Mouse (Mus musculus) R1 (cell line): ENCODE measurements around the gene Mfsd2a.

Experiments
- DNase-seq: peaks from one replicate; pipeline ENCODE4 v3.0.0-alpha.2; 2018; ENCODE audit warnings: low read depth, low spot score

Mfsd2a gene

DNA sequence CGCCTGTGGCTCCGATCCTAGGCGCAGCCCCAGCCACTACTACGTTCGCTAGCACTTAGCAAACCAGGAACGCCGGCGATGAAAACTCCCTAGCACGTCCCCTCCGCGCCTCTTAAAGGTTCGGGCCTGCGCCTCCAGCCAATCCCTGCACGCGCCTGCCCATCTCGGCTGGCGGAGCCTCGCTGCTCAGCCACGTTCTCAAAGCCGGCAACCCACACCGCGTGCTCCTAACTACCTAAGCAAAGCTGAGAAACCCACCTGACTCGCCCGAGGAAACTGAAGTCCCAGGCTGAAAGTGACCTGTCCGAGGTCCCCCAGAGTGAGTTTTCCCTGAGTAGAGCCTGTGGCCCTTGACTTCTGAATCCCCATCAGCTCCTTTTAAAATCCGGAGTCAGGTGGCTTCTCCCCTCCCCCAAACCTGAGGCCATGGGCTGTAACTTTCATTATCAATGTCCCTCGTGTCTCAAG lies at the start of gene Mfsd2a:
Mfsd2a (minus strand) TSS at position 89 of the 468 bp plus-strand sequence.
- DNase-seq, result peak; percentile 67

DNA sequence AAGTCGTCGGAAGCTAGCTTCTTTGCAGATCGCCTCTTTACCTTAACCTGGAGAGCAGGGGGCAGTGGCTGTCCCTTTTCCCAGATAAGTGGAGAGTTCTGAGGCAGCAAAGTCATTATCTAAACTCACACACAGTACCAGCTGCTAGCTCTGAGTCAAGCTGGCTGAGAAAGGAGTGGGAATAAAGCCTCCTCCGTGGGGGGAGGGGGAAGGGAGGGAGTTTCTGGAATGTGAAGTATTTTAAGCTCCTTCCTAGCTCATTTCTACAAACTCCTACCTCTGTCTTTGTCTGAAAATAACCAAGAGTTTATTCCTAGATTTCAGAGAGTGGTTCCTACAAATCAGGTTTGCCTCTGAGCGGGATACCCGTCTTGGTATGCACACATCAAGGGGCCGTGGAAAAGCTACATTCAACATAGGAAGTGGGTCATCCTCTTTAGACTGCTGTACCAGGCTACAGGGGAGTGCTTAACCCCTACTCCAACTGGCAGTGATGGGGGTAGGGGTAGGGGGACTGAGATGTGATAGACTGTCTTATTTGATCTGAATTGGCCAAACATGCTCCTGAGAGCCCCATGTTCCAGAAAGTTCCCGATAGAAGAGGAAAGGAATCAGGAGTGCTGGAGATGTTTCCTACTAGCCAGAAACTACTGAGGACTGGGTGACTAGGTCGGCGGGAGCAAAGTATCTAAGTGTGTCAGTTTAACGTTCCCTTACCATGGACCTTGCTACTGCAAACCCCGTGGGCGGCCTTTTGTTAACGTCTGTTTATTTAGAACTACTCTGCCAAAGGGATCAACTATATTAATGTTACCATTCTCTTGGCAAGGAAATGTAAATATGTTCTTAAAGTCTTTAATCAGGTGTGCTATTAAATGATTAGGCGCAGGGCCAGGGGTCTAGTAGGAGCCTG lies 44.3 kb upstream of the Mfsd2a start:
- peak; percentile 91 for DNase-seq

DNA sequence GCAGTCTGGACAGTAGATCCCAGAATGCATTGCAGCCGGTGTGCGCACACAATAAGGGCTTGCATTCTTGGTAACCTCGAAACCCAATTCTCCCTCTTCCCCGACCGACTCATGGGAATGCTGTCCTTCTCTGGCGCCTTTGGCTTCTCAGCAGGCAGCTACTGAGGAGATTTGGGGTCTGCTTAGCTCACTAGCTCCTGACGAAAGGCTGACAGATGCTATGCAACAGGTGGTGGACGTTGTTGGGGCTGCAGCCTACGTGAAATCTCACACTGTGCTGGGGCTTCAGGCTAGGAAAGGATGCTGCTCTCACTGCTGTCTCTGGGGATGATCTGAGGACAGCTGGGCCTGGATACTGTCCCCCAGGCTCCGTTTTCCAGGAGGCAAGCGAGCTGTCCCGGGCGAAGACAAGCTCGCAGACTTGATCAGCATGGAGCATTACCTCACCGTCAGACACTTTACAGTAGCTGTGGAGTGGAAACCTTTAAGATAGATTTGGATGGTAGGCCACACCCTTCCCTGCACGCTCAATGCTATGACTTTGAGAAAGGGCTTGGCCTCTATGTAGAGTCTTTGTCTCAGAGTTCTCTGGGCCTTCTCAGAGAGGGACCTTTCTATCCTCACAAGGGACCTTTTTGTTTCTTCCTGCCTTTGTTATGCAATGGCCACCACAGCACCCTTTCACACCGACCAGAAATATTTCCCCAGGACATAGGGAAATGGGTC lies 39.8 kb upstream of the Mfsd2a start:
- DNase-seq, result peak; percentile 86

DNA sequence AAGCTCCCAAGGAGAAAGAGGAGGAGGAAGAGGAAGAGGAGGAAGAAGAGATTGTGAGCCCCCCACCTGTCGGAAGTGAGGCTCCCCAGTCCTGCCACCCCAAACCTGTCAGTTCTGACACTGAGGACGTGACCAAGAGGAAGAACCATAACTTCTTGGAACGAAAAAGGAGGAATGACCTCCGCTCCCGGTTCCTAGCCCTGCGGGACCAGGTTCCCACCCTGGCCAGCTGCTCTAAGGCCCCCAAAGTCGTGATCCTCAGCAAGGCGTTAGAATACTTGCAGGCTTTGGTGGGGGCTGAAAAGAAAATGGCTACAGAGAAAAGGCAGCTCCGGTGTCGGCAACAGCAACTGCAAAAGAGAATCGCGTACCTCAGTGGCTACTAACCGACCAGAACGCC lies 39.1 kb upstream of the Mfsd2a start:
- DNase-seq, result no peak

DNA sequence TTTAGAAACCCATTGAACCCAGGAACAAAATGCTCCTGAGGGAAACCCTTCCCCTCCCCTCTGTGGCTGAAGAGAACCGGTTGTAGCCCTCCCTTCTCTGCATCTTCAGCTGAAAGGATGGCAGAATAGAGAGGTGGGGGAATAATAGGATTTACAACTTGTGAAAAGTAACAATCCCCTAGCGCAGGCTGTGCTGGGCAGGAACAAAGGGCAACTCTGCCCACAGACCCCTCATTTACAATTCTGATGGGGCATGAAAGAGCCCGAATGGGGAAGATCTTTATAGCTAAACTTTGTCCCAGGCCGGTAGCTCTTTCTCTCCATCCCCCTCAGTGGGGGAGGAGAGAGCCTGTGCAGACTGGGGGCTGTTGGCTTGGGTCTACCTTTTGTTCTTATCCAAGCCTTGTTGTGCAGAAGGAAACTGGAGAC lies 38.3 kb upstream of the Mfsd2a start:
- DNase-seq, result no peak

DNA sequence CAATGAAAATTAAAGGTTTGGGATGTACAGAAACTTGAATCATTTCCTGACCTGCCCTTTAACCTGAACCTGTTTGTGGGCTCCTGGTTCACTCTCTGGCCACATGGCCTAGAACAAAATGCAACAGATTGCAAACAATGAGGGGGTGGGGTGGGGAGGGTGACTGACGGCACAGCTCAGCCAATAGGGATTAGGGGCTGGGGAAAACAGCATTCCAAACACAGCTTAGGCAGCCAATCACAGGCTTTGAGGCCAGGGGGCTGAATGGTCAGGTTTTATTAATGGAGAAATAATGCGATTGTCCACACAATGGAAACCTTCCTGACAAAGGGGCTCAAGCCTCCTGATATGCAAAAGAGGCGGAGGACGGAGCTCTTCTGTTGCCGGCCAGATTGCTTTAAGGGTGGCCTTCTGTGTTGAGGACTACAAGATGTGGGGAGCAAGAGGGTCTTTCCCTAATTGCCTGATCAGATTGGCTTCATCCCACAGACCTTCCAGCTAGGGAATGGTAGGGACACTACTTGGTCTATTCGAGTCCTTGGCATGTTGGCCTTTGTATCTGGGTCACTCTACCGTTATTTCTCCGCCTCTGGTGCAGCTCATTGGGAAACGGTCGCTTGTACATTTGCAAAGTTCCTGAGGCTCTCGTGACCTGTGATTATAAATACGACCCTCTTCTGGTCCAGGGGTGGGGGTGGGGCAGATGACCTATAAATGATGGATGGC lies 37.7 kb upstream of the Mfsd2a start:
- peak; percentile 84 for DNase-seq

DNA sequence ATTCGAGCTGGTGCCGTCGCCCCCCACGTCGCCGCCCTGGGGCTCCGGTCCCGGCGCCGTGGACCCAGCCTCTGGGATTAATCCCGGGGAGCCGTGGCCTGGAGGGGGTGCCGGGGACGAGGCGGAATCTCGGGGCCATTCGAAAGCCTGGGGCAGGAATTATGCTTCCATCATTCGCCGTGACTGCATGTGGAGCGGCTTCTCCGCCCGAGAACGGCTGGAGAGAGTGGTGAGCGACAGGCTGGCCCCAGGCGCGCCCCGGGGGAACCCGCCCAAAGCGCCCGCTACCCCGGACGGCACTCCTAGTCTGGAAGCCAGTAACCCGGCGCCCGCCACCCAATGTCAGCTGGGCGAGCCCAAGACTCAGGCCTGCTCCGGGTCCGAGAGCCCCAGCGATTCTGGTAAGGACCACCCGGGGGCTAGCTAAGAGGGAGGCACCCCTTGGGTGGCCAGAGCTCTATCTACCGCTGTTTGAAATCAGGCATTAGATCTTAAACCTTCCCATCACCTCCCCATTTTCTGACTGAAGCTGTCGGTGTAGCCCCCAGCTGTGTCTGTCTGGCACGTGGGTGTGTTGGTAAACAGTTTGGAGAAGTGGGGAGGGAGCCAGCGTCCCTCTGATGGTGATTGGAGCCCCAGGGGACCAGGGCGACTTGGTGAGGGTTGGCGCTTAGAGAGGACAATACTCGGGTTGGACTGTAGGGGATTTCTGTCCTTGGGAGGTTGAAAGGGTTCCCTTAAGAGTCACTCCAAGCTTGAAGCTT lies 35.8 kb upstream of the Mfsd2a start:
- DNase-seq, result peak; percentile 71

DNA sequence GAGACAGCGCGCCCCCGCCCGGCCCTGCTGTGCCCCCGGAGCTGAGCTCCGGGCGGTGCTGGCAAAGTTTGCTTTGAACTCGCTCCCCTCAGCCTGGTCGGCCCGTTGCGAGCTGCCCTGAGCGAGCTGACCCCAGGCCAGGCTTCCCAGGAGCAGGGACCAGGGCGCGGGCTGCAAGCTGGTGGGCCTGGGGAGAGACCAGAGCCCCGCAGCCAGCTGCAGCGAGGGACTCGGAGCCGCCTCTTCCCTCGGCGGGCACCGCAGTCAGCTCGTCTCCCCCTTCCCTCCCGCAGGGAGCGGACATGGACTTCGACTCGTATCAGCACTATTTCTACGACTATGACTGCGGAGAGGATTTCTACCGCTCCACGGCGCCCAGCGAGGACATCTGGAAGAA lies 35.2 kb upstream of the Mfsd2a start:
- DNase-seq, result no peak

DNA sequence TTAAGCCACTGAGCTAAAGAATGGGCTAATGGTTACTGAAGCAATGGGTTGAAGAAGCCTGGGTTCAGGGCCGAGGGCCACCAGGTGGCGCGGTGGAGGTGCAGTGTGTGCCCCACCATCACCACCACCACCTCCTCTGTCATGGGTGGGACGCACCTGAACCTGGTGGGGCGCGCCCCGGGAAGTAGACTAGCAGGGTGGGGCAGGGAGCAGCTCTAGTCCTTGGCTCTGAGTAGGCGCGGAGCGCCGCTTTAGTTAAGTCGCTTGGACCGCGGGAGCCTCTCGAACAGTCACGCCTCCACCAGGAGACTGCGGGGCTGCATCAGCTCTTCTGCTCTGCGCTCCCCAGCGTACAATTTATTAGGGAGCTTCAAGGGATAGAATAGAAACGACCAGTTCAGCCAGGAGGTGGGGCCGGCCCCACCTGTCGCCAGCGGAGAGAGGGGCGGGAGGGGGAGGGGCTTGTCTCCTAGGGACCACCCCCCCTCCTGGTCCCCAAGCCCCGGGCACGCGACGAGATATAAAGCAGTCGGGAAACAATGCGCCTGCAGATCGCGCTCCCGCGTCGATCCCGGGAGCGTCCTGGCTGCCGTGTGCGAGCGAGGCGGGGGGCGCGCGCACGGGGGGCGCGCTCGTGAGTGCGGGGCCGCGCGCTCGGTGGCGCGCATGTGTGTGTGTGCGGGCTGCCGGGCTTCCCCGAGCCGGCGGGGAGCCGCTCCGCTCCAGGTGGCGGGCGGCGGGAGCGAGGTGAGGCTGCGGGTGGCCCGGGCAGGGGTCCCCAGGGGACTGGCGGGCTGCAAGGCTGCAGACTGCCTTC lies 34.6 kb upstream of the Mfsd2a start, which contains the start of gene Mycl:
Mycl (plus strand) TSS at position 249 of the 817 bp plus-strand sequence.
- DNase-seq, result peak; percentile 94

DNA sequence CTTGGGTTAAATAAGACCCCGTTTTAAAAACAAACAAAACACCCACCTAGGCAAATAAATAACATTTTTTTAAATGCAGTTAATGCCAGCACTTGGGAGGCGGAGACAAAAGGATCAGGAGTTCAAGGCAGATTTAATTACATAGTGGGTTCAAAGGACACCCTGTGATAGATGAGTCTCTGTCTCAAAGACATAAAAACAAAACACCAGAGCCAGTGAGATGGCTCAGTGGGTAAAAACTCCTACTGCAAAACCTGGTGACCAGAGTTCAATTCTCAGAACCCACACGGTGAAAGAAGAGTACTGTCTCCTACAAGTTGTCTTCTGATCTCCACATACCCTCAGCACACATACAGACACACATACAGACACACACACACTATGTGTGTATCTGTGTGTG lies 31.3 kb upstream of the Mfsd2a start:
- DNase-seq, result no peak

DNA sequence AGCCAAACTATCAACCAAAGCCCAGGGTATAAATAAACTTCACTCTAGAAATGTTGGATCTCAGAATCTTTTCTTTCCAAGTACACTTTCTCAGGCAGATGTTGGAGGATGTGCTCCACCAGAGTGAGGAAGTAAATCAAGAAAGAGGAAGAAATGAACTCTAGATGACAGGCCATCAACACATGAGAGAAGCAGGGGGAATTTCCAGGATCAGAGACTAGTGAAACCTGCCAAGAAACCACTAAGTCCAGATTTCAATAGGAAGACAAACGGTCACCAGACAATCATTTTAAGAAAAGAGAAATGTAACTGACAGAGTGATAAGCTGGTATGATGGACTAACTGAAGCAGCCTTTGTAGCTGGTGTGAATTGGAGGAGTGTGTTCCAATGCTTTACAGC lies 30.2 kb upstream of the Mfsd2a start:
- no peak for DNase-seq

DNA sequence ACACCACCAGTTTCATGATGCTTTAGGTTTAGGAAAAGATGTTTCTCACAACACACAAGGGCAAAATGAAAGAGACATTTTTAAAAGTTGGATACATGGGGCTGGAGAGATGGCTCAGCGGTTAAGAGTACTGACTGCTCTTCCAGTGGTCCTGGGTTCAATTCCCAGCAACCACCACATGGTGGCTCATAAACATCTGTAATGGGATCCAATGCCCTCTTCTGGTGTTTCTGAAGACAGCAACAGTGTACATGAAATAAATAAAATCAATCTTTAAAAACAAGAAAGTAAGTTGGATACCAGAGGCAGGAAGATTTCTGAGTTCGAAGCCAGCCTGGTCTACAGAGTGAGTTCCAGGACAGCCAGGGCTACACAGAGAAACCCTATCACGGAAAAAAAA lies 27.0 kb upstream of the Mfsd2a start:
- peak; percentile 72 for DNase-seq

DNA sequence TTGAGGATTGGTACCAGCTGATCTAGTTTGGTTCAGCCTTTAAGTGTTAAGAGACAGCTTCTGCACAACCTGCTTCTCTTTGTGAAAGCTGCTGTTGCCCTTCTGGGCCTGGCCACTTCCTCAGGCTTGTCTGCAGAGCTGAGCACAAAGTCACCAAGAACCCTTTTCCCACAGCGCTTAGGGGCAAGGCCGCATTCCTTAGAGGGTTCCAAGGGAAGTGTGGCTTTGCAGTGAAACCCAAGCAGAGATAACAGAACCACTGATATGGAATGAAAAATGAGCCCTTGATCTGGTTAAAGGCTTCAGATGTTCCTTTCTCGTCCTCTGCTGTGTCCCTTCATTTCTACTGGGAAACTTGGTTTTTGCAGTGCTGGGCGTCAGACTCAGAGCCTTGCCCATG lies 26.4 kb upstream of the Mfsd2a start:
- no peak for DNase-seq

DNA sequence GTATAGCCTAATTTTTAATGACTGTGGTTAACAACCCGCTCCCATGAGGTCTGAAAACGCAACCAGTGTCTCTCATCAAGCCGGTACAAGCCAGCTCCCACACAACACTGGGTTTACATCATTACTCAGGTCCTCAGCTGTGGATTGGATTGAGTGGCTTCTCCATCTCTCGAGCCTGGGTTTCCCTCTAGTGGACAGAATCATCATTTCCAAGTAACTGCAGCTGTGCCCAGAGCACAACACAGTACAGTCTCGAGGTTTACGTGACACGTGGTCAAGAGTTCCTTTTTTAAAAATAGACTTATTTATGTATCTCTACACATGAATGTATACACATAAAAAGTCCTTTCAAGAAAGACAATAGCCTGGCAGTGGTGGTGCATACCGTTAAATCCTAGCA lies 24.1 kb upstream of the Mfsd2a start:
- peak; percentile 74 for DNase-seq

DNA sequence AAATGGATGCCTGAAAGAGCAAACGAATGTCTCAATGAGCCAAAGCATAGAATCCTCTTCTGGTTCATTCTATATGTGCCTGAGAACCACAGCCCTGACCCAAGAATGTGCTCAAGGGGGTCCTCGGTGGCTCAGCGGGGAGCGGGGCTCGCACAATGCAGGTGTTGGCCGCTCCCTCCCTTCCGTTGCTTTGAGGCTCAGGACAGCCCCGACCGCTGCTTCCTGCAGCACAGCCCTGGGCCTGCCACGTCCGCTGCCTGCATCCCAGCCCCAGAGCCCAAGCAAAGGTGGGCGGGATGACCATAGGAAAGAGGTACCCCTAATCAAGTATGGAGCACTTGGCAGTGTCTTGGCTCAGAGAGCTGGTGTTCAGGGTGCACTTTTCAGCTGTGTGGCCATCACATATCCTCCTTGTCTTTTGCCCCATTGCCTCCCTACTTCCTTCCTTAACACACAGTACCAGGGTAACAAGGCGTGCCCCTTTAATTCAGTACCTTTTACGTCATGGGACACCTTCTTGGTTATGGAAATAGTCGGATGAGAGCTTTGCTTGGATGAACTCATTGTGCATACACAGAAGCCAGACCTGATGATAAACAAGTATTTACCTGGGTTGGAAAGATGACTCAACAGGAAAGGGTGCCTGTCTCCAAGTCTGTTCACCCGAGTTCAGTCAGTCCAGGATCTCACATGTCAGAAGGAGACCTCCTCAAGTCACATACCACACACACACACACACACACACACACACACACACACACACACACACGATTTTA lies 22.7 kb upstream of the Mfsd2a start:
- peak; percentile 49 for DNase-seq

DNA sequence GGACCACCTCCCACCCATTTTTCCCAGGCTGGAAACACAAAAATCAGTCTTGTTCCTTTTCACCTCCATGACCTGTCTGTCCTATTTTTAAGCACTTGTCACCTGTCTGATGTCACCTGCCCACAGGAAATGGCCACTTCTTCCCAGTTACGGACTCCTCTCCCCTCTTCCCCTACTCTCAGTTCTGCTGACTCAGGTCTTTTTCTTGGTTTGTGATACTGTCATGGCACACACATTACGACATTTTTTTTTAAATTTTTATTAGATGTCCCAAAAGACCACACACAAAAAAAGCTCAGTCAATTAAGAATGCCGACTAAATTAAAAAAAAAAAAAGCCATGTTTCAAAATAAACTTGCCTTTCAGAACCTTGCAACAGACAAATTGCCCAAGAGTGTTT lies 21.5 kb upstream of the Mfsd2a start:
- no peak for DNase-seq

DNA sequence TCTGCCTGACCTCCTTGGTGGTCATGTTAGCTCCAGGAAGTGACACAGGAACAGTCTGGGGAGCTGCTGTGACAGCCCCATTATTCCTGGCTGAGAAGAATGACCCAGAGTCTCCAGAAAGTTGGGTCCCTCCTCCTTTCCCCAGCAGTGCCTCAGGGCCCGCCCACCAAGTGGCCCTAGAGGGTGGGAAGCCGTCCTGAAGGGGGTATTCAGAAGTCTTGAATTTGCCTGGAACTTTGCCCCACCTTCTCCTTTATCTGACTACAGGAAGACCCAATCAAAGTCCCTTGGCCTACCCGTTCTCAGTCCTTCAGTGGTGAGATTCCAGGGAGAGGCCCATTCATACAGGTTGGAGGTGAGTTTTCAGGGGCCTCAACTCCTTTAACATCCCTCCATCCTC lies 20.9 kb upstream of the Mfsd2a start:
- peak; percentile 43 for DNase-seq

DNA sequence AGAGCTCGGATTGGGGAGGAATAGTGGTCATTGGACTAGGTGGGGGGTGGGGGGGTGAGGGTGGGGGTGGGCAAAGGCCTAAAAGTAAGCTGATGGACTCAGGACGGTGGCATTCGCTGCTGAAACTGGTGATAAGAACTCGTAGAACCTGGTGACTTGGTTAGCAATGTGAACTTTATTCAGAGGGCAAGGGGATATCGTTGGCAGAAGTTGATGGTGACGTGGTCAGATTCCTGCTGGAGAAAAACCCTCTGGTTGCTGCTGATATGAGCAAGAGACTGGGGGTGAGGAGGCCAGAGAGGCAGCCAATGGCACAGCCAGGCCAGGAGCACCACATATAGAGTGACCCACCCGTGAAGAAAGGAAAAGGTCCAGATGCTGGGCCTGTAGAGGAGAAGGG lies 20.2 kb upstream of the Mfsd2a start:
- DNase-seq, result no peak

DNA sequence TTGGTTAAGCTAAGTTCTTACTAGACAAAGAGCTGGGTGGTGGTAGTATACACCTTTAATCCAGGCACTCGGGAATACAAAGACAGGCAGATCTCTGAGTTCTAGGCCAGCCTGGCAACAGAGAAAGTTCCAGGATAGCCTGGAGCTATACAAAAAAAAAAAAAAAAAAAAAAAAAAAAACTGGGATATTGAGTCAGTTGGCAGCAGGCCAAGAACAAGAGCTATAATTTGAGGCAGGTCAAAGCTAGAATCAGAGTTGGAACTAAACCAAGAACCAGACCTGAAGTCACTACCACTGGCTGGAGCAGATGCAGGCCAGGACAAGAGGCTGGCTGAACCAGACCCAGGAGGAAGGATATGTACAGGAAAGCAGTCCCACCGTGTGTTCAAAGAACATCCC lies 19.7 kb upstream of the Mfsd2a start:
- DNase-seq, result no peak

DNA sequence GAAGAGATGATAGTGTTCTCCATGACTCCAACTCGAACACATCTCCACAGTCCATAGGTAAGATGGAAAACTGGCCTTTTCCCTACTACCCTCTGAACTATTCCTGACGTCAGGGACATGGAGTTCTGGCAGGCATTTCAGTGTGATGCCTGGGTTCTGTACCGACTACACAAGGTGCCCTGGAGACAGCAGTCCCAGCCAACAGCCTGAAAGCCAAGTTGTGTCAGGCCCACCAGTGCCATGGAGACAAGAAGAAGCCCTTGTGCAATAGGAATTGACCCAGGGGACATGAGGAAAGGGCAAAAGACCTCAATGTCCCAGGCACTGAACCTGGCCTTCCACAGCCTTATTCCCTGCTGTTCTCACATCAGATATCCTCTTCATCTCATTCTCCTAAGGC lies 18.8 kb upstream of the Mfsd2a start:
- no peak for DNase-seq
